Mouse (Mus musculus) stomach, postnatal 0 days (tissue): ENCODE data around the gene Elmo1.

ENCODE experiments used
- CTCF ChIP-seq: IDR thresholded peaks from 2 replicates; pipeline ENCODE4 v1.5.1; 2016; ENCODE audit warnings: antibody characterized with exemption, low read depth, mild to moderate bottlenecking, moderate library complexity
- EP300 ChIP-seq: optimal IDR thresholded peaks from 2 replicates; pipeline ENCODE3; 2016; ENCODE audit warnings: antibody characterized with exemption

DNA sequence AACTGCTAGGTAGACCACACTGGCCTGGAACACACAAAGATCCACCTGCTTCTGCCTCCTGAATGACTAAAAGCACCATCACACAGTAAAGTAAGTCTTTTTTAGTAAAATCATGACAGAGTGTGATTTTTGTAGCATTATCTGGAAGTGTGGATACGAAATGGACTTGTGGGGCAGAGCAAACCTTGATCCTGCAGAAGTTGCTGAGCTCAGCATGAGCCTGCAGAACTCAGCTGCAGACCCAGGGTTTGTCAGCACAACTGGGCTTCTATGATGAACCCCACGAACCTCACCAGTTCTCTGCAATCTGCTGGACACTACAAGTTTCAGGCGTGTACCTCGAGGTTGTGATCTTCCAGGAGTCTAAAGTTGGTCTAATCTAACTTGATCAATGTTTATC, 37.7 kb downstream of the Elmo1 start:
- no peak for TF ChIP-seq EP300
- no peak for TF ChIP-seq CTCF
